Mouse (Mus musculus) CH12.LX (cell line): ENCODE measurements at regions not wholly inside any gene's neighbourhood (a gene's known extent, or its start where the extent isn't known, plus 50 kb on each side); places are given as distances from the start of the nearest gene placed in this dataset.

Source experiments
- BHLHE40 ChIP-seq: IDR thresholded peaks from 2 replicates; pipeline ENCODE4 v1.6.1; 2011; ENCODE audit warnings: mild to moderate bottlenecking, low read depth, low read length, improper control_type of control experiment
- CTCF ChIP-seq, 2 experiments: IDR thresholded peaks in 1 of 2; conservative IDR thresholded peaks in 1 of 2; 2 replicates each; pipeline ENCODE4 v1.5.1; 2011 to 2012; ENCODE audit warnings: low read depth in 2 of 2, low read length in 2 of 2, improper control_type of control experiment in 1 of 2, inconsistent platforms in 1 of 2, mild to moderate bottlenecking in 1 of 2, moderate library complexity in 1 of 2
- EP300 ChIP-seq: IDR thresholded peaks from 2 replicates; pipeline ENCODE4 v1.6.1; 2011; ENCODE audit warnings: low read length, improper control_type of control experiment
- POLR2A ChIP-seq: IDR thresholded peaks from 2 replicates; pipeline ENCODE4 v1.6.1; 2011; ENCODE audit warnings: low read depth, mild to moderate bottlenecking, improper control_type of control experiment, low read length
- POLR2AphosphoS2 ChIP-seq: IDR thresholded peaks from 2 replicates; pipeline ENCODE4 v1.6.1; 2011; ENCODE audit warnings: low read depth, low read length, improper control_type of control experiment
- RAD21 ChIP-seq: IDR thresholded peaks from 2 replicates; pipeline ENCODE4 v1.6.1; 2011; ENCODE audit warnings: low read depth, mild to moderate bottlenecking, low read length, improper control_type of control experiment, moderate library complexity
- UBTF ChIP-seq: IDR thresholded peaks from 2 replicates; pipeline ENCODE4 v1.6.1; 2012; ENCODE audit warnings: low read depth, mild to moderate bottlenecking, inconsistent platforms, low read length, improper control_type of control experiment, moderate library complexity
- USF1 ChIP-seq: IDR thresholded peaks from 2 replicates; pipeline ENCODE4 v1.6.1; 2014; ENCODE audit warnings: low read depth, mild to moderate bottlenecking, inconsistent platforms, low read length, improper control_type of control experiment
- ZKSCAN1 ChIP-seq: IDR thresholded peaks from 2 replicates; pipeline ENCODE4 v1.6.1; 2012; ENCODE audit warnings: low read depth, inconsistent platforms, low read length, improper control_type of control experiment, borderline replicate concordance

DNA sequence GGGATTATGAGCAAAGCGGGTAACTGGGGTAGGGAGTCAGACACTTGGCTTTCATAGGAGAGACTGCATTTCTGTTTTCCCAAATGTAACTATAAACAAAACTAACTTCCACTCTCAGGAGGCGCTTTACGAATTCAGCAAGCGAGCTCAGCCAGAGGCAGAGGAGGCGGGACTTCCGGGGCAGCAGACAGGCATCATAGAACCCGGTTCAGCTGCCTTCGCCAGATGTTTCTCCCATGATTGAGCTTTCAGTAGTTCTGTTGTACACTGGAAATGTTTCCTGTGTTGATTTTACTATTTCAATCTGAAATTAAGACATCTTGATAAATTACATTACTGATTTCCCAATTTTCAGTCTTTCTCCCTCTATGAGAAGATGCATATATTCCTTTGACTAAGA is 92.9 kb downstream of the Zfp365 start:
- TF ChIP-seq BHLHE40, result no peak
- TF ChIP-seq CTCF (conservative IDR thresholded peaks at IDR 0.05 in 1 of 2, IDR thresholded peaks at IDR 0.05 in 1 of 2; ENCODE audit: low read depth in 2 of 2, low read length in 2 of 2), result no peak
- no peak for TF ChIP-seq ZKSCAN1
- no peak for TF ChIP-seq EP300
- TF ChIP-seq POLR2A, result no peak
- no peak for TF ChIP-seq POLR2AphosphoS2
- no peak for TF ChIP-seq RAD21
- TF ChIP-seq USF1, result no peak
- TF ChIP-seq UBTF, result no peak
